Mouse (Mus musculus) cerebellum, postnatal 4 days (tissue): Measurements from ENCODE around the gene BC049715.
"Not testable (repeated sequence)": the region's sequence is repeated elsewhere in the genome, so short reads cannot be mapped to it uniquely, and the experiment has no call there.

Experiments
- DNase-seq, 2 experiments: peaks; one replicate each; pipeline ENCODE4 v3.0.0; 2022; ENCODE audit warnings: low spot score in 2 of 2, mixed read lengths in 1 of 2

The BC049715 gene

GRCm38 (mm10) chr6:136827516-136827880 lies at the start of gene BC049715:
BC049715 (plus strand) TSS chr6:136827626.
- DNase-seq: no peak

DNA sequence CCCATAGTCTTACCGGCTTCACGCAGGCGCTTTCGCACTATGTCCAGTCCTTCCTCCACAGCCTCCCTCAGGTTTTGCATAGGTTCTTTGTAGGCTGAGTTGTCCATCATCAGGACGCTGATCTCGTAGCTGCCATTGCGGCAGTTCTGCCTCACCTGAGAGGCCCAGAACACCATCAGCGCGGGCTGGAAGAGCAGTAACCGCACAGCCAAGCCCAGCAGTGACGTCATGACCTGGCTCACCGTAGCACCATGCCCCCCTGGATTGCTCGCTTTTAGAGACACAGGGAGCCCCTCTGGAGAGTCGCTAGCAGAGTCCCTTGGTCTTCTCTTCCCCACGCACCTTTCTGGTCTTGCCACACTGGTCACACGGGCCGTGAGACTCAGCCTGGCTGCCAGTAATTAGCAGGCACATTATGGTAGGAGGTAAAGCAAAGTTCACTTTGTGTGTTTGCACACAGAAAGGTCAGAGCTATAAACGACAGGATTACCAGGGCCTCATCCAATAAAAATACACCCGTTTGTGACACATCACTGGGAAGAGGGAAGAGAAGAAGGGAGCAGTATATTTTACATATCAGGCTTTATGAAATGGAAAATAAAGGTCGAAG lies 45.9 kb upstream of the BC049715 start, which contains the start of gene Gucy2c:
Gene Gucy2c, minus strand, starts transcription at position 389 of the 610 bp plus-strand sequence.
- DNase-seq: no peak

GRCm38 (mm10) chr6:136782146-136782545 lies 45.3 kb upstream of the BC049715 start:
- DNase-seq: no peak

DNA sequence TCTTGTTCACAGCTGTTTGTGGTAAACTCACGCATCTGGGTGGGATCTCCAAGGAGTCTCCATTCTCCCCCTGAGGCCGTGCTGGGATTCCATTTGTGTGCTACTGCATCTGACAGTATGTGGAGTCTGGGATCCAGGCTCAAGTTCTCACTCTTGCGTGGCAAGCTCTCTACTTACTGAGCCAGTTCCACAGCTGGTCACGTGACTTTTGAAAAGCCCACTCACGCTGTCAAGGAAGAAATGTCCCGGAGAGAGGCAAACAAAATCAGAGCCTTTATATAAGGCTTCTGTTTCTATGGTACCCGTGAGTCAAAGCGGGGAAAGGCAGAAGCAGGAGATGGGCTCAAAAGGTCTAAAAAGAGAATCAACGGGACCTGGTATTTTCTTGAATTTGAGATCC lies 44.7 kb upstream of the BC049715 start:
- DNase-seq: no peak

GRCm38 (mm10) chr6:136789391-136789971 lies 37.9 kb upstream of the BC049715 start:
- no peak for DNase-seq

- DNase-seq: no peak
Measured at GRCm38 (mm10) chr6:136792884-136793758, 34.3 kb upstream of the BC049715 start.

- DNase-seq: no peak
Measured at GRCm38 (mm10) chr6:136793831-136794525, 33.4 kb upstream of the BC049715 start.

DNA sequence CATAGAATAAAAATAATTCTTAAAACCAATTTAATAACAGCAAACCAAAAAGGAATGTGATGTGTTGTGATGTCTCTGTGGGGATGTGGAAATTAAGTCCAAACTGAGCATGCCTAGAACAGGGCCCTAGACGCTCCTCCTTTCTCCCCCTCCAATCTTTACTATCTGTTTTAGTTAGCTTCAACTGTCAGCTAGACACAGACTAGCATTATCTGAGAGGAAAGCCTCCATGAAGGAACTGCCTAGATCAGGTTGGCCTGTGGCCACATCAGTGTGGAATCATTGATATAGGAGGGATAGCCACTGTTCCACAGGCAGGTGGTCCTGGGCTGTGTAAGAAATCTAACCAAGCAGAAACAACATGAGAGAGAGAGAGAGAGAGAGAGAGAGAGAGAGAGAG lies 32.3 kb upstream of the BC049715 start:
- DNase-seq: no peak

DNA sequence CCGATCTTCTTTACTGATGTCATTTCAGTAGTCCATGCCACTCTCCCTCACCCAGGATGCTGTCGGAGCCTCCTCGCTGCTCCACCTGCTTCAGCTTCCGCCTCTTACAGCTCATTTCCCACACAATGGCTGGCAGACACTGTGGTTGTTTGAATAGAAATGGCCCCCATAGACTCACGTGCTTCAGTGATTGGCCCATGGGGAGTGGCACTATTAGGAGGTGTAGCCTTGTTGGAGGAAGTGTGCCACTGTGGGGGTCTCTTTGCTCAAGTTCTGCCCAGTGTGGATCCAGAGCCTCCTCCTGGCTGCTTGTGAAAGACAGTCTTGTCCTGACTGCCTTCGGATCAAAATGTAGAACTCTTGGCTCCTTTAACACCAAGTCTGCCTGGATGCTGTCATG lies 31.6 kb upstream of the BC049715 start:
- DNase-seq: no peak

DNA sequence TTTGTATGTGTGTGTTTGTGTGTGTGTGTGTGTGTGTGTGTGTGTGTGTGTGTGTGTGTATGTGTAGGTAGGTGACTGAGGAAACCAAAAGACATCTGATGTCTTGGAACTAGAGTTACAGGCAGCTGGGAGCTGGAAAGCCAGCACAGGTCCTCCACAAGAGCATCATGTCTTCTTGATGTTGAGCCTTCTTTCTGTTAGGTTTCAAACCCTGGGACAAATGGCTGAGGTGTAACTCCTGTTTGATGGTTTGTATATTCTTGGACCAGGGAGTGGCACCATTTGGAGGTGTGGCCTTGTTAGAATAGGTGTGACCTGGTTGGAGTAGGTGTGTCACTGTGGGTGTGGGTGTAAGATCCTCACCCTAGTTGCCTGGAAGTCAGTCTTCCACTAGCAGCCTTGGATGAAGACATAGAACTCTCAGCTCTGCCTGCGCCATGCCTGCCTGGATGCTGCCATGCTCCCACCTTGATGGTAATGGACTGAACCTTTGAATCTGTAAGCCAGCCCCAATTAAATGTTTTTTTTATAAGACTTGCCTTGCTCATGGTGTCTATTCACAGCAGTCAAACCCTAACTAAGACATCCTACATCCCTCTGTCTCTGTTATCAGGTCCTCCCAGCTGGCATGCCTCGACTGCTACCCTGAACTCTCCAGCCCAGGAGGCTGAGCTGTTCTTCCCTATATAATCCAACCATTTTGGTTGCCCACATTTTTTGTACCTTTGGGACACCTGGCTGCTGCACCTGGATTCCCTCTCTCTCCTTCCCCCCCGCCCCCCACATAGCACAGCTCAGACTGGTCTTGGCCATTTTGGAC lies 29.3 kb upstream of the BC049715 start:
- not testable (repeated sequence) for DNase-seq

- DNase-seq: no peak
Measured at GRCm38 (mm10) chr6:136800710-136801109, 26.7 kb upstream of the BC049715 start.

- DNase-seq: no peak
Measured at GRCm38 (mm10) chr6:136801274-136801673, 26.2 kb upstream of the BC049715 start.

- DNase-seq: no peak
Measured at GRCm38 (mm10) chr6:136803093-136803738, 24.2 kb upstream of the BC049715 start.

- DNase-seq: peak; percentile 96 to 98
Measured at GRCm38 (mm10) chr6:136803739-136804633, 23.4 kb upstream of the BC049715 start, which contains the start of gene Hist4h4. Hist4h4 (minus strand) TSS chr6:136804415.

DNA sequence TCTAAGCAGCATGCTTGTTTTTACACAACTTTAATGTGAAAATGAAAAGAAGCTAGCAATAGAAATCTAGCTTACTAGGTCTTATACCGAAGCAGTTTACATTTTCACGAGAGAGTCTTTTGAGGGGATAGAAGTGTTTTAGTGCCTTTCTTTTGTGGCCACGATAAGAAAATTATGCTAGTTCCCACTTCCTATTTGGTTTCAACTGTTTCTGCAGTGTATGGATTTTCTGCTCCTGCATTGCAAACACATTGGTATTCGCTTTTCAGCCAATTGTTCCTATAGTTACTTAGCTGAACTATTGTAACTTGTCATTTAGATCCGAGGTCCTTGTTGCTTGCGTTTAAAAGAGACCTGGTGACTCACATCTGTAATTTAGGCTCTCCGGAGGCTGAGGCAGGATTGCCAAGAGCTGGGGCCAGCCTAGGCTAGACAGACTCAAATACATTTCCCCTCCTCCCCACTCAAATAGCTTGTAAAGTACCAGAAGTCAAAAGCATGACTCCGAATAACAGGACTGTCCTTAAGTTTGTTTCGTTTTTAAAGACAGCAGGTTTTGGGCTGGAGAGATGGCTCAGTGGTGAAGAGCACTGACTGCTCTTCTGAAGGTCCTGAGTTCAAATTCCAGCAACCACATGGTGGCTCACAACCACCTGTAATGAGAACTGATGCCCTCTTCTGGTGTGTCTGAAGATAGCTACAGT lies 22.6 kb upstream of the BC049715 start:
- no peak for DNase-seq

- DNase-seq: no peak
Measured at GRCm38 (mm10) chr6:136805409-136805775, 22.0 kb upstream of the BC049715 start.

- no peak for DNase-seq
Measured at GRCm38 (mm10) chr6:136806819-136807218, 20.6 kb upstream of the BC049715 start.

- no peak for DNase-seq
Measured at GRCm38 (mm10) chr6:136807395-136808013, 19.9 kb upstream of the BC049715 start.

GRCm38 (mm10) chr6:136808014-136808417 lies 19.4 kb upstream of the BC049715 start, which contains the start of gene H2afj:
H2afj (plus strand) TSS chr6:136808244.
- DNase-seq: peak; percentile 98
